Mouse (Mus musculus) cerebellum, adult (tissue): ENCODE data around the gene Gm10300.
A peak's percentile ranks its signal among the peaks of the same experiment; 100 is the strongest.

Experiments used
- ATAC-seq: cut with Nextera tagmentation; 2 replicates; pipeline ENCODE4 v1.9.2; 2017; ENCODE audit warnings: mild to moderate bottlenecking, moderate library complexity, mixed read lengths; ENCODE audit not compliant: insufficient number of reproducible peaks, low FRiP score, low TSS enrichment

Gene Gm10300

DNA sequence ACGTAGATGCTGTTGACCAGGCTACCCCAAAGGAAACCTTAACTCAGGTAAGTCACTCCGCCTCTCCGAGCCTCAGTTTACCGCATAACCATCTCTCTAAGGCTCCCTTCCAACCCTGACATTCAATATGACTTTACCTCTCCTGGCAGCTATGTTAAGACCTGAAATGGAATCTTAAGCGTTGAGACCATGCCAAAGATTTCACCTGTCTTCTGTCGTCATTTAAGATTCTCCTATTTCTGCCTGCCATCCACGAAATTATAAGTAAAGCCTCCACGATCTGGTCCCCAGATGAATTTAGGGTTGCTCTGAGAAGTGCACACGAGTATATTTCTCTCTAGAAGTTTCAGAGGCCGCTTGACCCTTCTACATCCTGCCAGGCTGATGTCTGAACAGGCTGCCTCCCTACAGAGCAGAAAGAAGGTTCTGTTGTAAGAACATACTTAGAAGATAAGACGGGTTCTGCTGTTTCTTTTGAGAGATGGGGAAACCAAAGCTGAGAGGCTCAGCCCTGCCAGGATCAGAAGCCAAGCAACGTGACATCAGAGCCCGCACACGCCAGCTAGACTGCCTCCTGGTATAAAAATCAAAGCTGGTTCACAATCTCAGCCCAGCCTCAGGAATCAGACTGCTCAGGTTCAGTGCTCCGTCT is 24.8 kb upstream of the Gm10300 start:
- ATAC-seq, result no peak

- no peak for ATAC-seq
These were observed 22.9 kb upstream of the Gm10300 start for GRCm38 (mm10) chr4:132051321-132052275.

- ATAC-seq, result no peak
These were observed 17.2 kb upstream of the Gm10300 start for GRCm38 (mm10) chr4:132057311-132057710.

- ATAC-seq, result no peak
These were observed 15.0 kb upstream of the Gm10300 start for GRCm38 (mm10) chr4:132059541-132059940.

DNA sequence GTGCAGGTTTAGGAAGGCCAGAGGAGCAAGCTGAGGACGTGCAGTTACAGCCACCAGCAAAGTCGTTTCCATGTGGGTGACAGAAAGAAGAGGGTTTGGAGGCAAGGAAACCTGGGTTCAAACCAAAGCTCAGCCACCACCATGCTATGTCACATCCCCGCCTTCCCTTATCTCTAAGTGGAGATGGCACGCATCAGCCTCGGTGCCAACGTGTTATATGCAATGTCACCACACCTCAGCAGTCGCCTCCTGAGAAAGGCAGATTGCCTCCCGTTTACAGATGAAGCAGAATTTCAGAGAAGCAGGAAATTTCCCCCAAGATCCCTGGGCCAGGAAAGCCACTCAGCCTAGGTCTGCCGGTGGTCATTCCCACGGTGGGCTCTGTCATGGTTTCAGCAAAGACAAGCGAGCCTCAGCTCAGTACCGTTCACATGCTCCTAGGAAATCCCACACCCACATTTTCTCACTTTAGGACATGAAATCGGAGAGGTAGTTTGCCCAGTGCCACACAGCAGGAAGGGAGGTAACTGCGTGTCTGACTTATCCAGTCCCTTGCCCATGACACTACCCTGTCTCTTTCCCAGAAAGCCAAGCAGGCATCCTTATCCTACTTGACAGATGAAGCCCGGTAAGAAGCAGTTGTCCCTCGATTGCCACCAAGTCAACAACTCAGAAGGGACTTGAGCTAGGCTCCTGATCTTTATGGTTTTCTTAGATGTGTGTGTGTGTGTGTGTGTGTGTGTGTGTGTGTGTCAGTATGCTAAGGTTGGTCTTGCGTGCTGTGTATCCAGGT is 14.3 kb upstream of the Gm10300 start:
- ATAC-seq, result no peak

GRCm38 (mm10) chr4:132062289-132062688 is 12.2 kb upstream of the Gm10300 start:
- no peak for ATAC-seq

GRCm38 (mm10) chr4:132062934-132063884 is 11.3 kb upstream of the Gm10300 start:
- no peak for ATAC-seq

- ATAC-seq, result no peak
These were observed 9.9 kb upstream of the Gm10300 start for GRCm38 (mm10) chr4:132064550-132064949.

GRCm38 (mm10) chr4:132065578-132065977 is 8.9 kb upstream of the Gm10300 start:
- no peak for ATAC-seq

GRCm38 (mm10) chr4:132066101-132066773 is 8.3 kb upstream of the Gm10300 start:
- no peak for ATAC-seq

DNA sequence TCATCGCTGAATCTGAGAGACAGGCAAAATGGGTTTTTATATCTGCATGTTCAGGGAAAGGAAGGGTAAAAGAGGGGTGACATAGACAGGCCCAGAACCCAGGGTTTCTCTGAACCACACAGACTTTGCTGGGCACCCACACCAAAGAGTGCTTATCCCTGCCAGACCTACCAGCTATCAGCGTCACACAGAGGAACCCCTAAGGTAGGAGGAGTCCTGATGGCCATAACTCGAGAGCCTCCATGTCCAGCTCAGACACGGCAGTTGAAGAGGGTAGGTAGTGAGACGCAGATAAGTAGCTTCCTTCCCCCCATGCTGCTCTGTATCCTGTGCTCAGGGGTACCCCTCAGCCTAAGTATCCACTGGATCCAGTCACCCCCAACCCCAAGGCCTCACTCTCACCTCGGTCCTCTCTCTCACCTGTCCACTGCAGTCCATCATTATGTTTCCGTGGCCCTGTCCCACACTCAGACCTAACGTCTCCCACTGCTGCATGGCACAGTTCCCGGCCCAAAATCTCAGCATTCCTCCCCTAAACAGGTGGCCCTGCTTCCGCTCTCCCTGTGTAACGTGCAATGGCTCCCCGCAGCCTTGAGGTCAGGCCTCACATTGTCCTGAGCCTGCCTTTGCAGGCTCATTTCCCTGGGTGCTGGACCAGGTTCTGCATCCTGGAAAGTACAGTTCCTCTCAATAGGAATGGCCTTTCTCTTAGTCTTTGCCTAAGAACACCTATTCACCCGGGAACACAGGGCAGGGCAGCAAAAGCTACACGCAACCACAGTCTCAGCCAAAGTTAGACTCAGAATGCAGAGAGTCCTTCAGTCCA is 7.2 kb upstream of the Gm10300 start:
- ATAC-seq, result peak; percentile 7; the same call in 1 of the 2 replicates

DNA sequence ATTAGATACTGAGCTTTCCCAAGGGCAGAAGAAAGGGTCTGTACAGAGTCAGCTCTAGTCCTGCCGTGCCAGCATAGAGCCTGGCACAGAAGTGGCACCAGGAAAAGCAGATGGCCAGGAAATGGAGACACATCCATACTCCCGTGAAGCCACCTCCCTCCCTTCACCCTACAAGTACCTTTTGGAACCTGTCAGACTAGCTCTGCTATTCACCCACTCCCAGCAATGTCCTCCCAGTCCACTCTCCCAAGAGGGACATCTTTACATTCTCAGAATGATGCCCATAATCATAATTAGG is 6.6 kb upstream of the Gm10300 start:
- ATAC-seq, result peak; percentile 84; the same call in 1 of the 2 replicates

GRCm38 (mm10) chr4:132071674-132072073 is 2.8 kb upstream of the Gm10300 start:
- ATAC-seq, result no peak

DNA sequence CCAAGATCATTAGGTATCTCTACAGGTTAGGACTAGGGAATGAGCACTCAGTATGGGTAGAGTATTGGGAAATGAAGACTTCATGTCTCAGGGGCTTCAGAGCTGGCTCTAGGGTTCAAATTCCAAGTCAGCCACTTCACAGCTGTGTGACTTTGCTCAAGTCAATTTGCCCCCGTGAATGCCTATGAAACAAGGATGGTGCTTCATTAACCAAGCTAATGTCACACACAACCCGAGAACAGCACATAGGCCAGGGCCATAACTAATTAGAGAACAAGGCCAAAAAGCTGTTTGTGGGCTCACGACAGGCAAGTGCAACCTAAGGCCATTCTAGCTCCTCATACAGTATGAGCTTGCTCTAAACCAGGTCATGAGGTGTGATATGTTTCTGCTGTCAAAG is 2.3 kb upstream of the Gm10300 start:
- no peak for ATAC-seq

DNA sequence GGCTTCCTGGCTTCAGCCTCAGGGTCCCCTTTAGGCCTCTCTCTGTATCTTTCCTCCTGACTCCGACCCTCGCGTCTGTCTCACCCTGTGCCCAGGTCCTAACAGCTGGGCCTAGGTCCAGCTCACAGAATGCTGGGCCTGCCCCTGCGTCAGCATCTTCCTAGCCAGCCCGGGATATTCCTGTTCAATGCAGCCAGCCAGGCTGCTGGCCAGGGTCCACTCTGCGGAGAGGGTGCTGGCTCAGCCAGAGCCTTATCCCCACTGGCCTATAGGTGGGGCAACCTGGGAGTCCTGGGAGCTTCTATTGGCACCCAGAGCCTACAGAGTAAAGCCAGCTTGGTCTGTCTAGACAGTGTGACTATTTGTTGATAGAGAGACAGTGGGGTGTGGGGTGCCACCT is 1.6 kb upstream of the Gm10300 start:
- ATAC-seq, result no peak

DNA sequence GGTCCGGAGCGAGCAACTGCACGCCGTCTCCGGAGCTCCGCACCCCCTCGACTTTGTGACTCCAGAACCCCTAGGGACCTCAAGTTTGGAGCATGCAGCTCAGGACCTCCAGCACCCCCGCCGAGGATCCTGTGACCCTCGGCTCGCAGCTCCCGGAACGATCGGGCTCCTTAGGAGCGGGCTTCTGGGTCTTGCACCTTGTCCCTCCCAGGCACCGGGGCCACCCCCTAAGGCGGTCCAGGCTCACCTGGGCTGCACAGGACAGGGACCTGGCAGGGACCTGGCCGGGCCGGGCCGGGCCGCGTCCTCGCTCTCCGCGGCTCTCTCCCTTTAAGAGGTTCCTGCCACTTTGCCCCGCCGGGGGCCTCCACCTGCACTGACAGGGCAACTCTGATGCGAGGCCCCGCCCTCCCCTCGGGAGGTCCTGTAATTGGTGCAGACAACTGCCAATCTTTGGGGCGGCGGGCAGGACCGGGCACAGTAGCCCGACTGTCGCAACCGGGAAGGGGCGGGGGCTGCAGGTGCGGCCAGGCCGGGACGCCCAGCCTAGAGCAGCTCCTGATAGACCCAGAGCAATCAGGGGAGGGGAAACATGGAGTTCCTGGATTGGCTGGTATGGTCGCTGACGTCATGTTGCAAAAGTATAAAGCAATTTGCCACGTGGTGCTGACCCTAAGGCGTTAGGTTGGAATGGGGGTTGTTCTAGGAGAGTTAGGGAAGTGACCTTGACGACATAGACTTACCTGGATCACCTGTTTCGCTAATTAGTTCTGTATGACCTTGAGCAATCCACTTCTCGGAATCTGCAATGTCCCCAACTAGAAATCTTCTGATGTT is 654 bp downstream of the Gm10300 start, which contains the start of gene Epb41:
Epb41 (minus strand) TSS at position 389 of the 837 bp plus-strand sequence.
- peak; percentile 89 for ATAC-seq

- no peak for ATAC-seq
These were observed 1.3 kb downstream of the Gm10300 start for GRCm38 (mm10) chr4:132075796-132076195.
